Mouse (Mus musculus) large intestine, adult 2 months (tissue): Measurements from ENCODE around the gene Itfg1. TPM values are rescaled to one million over a fixed set of nuclear protein-coding genes. Genes with fewer than 3 reads are reported as not detected.
"Not testable (repeated sequence)": the region's sequence is repeated elsewhere in the genome, so short reads cannot be mapped to it uniquely, and the experiment has no call there.

Source experiments
- DNase-seq: peaks from one replicate; pipeline ENCODE4 v3.0.0-alpha.2; 2012; ENCODE audit warnings: low read depth, low spot score
- WGBS: fragments of 180-500 bp; shearing (Covaris S2); methylation state at CpG from one replicate; pipeline ENCODE4 v1.1.7; 2018; 5-methylcytosine and 5-hydroxymethylcytosine counted together
- polyA plus RNA-seq: library from polyadenylated mRNA; depleted of rRNA; stranded (reverse); fragments of >200 nt; gene quantifications from 2 replicates; pipeline ENCODE4 v1.2.3, GENCODE M21; 2012; rRNA removed

Gene Itfg1
- polyA plus RNA-seq, result 15.4 and 21.4 TPM in 2 replicates

DNA sequence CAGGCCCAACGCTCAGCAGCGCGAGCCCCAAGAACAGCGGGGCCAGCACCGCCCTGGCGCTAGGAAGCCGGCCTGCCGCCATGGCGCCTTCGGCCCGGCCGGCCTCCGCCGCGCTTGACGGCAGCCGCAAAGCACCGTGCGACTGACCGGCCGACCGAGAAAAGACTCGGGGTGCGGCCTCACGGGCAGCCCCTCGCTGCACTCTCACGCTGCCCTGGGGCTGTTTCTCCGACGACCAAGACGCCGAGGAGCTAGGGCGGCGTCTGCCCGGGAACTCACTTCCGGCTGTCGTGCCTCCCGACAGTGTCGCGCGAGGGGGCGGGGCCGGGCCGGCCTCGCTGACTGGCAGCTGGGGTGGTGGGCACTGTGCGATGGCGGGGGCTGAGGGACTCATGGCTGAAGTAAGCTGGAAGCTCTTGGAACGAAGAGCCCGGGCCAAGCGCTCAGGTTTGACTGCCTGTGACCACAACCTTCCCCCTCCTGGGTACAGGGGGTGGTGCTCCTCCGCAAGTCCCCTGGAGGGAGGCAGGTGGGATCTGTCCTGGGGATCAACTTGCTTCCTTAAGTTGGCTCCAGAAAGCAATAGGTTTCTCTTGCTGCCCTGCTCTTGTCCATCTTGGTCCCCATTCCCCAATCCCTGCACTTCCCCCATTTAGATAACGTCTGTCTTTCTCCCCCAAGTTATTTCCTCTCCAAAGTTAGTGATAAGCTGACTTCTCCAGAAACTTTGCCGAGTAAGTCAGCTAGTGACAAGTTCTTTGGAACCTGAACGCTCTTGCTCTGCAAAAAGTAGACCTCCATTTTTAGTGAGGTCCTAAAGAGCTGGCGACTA lies at the start of gene Itfg1, which contains the start of gene Phkb:
Gene Itfg1, minus strand, starts transcription at position 265 of the 832 bp plus-strand sequence.
Gene Phkb, plus strand, starts transcription at position 303 of the 832 bp plus-strand sequence.
- WGBS, result under 1% methylated on average over 54 of the region's 54 CpGs
- peak; percentile 39 for DNase-seq

DNA sequence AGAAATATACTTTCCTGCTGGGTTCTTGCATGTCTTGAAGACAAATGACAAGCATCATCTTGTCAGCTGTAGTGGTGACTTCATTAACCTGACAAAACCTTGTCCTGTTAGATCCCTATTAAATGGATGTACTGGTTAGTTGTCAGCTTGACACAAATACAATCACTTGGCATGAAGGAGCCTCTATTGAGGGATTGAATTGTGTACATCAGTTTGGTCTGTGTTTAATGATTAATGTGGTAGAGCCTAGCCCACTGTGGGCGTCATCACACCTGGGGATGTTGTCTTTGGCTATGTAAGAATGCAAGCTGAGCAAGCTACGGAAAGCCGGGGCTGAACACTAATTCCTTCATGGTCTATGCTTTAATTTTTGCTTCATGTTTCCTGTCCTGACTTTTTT lies 44.1 kb upstream of the Itfg1 start:
- WGBS, result 84% methylated on average over 3 of the region's 3 CpGs
- no peak for DNase-seq

DNA sequence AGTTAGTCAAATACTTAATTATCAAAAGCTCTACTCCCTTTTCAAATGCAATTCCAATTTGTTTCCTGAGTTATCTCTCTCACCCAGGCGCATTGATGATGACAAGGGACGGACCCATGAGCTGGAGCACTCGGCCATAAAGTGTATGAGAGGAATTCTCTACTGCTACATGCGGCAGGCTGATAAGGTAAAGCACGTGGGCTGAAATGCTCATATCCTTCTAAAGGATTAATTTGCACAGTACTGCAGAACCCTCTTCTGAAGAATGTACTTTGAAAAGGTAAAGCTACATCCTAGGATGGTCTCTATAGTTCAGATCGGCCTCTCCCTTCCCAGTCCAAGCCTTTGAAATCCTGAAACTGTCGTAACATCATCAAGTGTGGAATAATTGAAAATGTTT lies 38.9 kb upstream of the Itfg1 start:
- no peak for DNase-seq
- 96% methylated on average over 7 of the region's 7 CpGs for WGBS

DNA sequence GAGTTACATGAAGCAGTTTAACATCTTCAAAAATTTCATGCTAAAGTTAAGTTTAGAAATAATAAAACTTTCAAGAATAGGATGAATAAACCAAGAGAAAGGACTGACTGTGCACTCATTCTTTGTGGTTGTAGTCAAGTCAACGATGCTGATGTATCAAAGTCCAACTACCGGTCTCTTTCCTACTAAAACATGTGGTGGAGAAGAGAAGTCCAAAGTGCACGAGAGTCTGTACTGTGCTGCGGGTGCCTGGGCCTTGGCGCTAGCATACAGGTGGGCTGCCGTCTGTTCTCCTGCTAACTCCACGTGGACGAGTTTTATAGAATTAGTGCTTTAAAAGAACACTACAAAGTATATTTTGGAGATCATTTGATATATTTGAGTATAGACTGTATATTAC lies 37.3 kb upstream of the Itfg1 start:
- DNase-seq, result no peak
- 78% methylated on average over 8 of the region's 8 CpGs for WGBS

DNA sequence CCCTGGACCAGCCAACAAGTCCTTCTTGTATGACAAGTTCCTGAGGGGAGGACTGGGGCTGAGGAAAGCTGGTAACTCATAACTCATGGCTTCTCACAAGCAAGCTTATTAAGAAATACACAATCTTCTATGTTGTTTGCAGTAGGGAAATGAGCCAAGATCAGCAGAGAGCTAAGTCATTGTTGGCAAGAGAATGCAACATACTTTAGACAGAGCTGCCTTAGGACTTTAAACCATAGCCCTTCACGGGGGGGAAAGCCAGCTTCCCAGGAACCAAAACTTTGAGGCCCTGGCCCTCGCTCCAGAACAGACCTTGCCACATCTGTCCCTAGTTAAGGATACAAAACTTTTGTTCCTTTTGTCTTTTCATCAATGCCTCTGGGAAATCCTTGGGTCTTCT lies 30.9 kb upstream of the Itfg1 start:
- DNase-seq, result no peak
- 15% methylated on average over 2 of the region's 2 CpGs for WGBS

DNA sequence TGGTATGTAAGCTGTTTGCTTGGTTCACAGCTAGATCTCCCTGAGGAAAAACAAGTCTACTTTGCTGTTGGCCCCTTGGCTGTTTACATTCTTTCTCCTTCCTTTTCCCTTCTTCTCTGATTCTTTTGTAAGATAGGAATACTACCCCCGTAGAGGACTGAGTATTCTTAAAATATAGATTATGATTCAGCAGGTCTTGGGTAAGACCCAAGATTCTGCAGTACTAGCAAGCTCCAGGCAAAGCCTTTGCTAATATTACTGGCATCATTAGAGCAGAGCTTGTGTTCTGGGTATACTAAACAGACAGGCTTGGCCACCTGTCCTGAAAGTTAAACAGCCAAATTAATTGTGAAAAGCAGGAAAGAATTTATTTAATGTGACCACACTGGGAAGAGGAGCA lies 21.7 kb upstream of the Itfg1 start:
- 60% methylated on average over 1 of the region's 1 CpGs for WGBS
- no peak for DNase-seq

DNA sequence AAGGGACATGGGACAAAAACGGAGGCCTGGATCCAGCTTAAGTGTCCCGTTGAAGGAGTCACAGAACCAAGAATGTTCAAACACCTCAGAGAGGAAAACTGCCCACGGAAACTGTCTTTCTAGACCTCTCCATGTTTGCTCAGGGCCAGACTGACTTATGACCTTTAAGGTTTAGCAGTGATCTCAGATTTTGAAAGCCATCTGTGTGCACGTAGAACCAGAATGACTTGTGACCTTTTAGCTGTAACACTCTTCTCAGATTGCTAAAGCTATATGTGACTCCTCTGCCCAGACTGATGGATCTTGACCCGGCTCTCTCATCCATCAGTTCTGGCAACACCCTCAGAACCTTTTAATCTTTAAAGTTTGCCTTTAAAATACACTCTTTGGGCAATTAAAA lies 19.9 kb upstream of the Itfg1 start:
- 77% methylated on average over 5 of the region's 5 CpGs for WGBS
- DNase-seq, result no peak

DNA sequence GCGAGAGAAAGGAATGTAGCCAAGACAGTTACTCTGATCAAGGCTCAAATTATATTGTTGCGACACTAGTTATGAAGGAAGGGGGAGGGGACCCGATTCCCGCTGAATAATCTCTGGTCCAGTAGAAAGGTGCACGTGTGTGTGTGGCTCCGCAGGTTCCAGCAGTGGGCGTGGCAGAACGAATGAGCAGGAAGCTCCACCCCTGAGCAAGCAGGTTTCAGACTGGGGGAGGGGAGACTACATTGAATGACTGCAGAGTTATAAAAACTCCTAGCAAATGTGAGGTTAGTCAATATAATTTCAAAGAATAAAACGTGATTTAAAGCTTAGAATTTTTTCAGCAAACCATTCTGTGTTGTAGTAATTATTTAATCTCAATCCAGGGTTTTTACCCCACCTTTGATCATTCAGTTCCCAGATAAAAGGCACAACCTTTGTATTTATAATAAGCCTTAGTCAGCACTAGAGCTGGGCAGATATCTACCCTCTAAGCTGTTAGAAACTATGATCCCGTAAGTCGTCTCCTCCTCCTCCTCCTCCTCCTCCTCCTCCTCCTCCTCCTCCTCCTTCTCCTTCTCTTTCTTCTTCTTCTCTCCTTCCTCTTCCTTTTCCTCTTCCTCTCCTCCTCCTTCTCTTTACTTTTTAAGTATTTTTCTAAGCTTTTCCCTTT lies 16.6 kb upstream of the Itfg1 start:
- 23% methylated on average over 11 of the region's 11 CpGs for WGBS
- DNase-seq, result not testable (repeated sequence)

DNA sequence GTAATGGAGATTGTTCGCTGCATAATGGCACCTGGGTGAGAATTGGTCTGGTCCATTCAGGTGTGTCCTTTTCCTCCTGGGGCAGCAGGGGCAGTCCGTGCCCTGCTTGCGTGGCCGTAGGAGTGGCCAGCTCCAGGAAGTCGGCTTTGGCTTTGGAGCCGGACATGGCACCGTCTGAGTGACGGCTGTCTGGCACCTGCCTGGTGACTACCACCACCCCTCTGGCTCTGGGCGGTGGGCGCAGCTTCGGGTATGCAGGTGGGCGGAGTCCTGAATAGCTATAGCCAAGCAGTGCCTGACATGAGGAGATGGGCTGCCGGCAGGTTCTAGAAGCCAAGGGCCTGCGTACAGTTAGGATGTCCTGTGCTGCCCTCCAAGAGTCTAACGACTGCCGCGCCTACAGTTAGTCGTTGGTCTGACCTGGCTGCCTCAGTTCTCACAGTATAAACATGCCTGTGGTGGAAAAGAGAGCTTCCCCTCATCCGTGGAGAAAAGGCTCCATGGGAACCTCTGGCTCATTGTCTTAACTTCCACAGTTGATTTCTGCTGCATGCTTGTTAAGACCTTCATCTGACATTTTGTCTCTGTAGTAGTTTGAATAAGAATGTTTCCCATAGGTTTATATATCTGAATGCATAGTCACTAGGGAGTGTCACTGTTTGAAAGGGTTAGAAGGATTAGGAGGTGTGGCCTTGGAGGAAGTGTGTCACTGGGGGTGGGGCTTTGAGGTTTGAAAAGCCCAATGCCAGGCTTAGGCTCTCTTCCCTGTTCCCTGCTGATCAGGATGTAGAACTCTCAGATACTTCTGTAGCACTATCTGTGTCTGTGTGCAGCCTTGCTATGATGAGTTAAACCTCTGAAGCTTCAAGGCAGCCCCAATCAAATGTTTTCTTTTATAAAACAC lies 13.8 kb upstream of the Itfg1 start:
- 89% methylated on average over 19 of the region's 19 CpGs for WGBS

DNA sequence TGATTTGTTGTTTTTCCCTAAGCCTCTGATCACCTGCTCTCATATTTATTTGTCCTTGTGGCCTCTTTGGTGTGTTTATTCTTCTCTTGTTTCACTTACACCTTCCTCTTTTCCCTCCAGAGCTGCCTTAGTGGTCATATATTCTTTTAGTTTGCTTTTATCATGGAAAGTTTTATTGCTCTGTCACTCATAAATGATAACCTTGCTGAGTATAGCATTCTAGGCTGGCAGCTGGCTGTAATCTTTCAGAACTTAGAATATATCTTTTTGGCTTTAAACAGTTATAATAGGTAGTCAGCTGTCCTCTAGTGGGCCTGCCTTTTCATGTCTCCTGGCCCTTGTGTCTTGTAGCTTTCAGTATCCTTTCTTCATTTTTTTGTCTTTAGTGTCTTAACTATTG lies 5.2 kb upstream of the Itfg1 start:
- no peak for DNase-seq

More for the DNA sequence above, 13.8 kb upstream of the Itfg1 start:
- no peak for DNase-seq

DNA sequence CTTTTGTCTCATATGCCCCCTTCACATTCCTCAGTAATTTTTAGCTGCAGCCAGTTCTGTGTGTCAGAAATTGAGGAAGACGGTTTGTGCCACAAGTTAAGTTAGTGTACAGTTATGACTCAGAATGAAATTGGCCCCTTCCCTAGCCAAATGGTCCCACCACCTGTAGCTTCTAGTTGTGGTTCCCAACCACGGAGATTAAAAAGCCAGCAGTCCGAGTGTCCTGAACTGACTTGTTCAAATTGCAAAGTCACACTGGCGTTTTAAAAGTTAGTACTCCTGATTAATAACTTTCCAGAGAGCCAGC lies 721 bp upstream of the Itfg1 start:
- WGBS, result 2% methylated on average over 4 of the region's 4 CpGs

DNA sequence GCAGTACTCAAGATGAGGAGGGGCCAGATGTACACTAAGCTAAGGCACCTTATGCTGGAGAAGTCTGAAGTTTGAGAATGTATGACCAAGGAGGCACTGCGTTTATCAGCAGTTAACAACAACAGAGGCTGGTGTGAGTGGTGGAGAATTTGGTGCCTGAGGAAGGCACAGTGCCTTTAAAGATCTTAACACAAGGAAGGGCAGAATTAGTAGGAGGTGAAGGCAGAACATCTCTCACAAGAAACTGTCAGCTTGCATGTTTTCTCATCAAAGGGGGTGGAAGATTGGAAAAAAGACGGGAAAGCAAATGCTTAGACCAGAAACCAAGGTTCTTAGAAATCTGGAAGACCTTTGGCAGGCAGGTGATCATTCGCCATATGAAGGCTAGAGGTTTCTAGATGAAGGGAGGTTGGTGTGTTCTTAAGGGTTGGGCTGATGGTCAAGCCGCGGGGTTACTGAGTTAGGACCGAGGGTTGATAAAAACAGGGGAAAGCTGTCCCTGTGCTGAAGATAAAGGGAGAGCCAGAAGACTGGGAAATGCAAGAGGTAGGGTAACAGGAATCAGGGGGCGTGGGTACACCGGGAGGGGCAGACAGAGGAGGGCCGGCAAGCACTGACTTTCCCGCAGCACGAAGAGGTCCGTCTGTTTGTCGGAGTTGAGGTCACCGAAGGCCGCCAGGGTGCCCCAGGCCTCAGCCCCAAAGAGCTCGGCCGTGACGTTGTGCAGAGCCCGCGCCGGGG lies 635 bp downstream of the Itfg1 start:
- peak; percentile 11 for DNase-seq
- 2% methylated on average over 21 of the region's 21 CpGs for whole genome bisulfite sequencing

More for the DNA sequence above, 721 bp upstream of the Itfg1 start:
- DNase-seq, result no peak

DNA sequence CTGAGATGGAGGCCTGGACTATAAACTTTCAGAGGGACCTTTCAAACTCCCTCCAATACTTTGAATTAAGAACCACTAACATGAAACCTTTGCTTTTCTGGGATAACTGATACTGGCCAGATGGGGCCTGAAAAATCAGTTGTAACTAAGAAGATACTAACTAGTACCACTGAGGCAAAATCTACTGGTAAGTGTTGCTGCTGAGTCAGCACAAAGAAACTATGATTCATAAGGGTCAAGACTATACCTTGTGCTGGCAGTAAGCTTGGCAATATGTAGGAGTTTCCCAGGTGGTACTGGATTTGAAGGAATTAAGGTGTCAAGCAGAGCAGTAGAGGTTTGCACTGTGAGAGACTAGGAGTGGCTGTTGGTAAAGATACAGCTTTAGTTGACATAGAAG lies 27.1 kb downstream of the Itfg1 start:
- no peak for DNase-seq

DNA sequence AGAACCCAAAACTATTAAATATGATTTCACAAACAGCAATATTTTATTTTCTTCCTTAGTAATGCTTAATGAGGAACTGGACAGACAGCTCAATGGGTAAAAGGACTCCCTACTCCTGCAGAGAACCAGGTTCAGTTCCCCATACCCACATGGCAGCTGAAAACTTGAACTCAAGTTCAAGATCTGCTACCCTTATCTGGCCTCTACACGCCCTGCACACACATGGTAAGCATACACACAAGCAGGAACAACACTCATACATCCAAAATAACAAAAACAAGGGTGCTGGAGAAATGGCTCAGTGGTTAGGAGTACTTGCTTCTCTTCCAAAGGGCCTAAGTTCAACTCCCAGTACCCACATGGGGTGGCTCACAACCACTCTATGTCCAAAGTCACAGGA lies 39.3 kb downstream of the Itfg1 start:
- DNase-seq, result no peak
- 90% methylated on average over 1 of the region's 1 CpGs for WGBS

DNA sequence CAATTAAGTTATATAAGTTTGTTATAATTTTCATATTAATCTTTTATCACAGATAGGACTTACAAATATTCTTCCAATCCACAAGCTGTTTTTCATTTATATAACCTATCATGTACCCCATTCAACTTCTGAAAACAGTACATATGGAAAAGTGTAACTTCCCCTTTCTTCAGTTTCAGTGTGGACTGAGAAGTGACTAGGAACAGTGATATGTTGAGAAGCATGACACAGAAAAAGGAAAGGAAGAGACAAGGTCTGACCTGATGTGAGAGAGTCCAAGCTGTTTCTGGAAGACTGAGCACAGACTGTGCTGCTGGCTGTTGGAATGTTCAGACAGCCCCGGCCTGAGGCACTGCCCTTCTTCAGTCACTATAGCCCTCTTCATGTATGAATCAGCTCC lies 40.6 kb downstream of the Itfg1 start:
- DNase-seq, result no peak
- 100% methylated on average over 1 of the region's 1 CpGs for WGBS

DNA sequence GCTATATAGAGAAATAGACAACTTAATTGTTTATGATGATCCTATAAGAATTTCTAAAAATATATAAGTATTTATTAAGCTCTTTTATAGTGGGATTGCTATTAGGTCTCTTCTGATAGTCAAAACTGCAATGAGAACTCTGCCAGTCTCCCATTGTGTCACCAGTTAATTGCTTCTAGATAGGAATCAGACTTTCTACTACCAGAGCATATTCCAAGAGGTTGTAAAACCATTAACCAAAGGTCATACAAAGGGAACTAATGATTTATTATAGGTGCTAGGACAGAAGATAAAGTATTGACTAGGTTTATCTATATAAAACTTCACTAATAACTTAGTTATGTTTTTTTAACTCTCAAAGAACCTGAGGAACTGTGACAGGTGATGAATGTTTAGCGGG lies 44.3 kb downstream of the Itfg1 start:
- not testable (repeated sequence) for DNase-seq
- 76% methylated on average over 1 of the region's 1 CpGs for WGBS

DNA sequence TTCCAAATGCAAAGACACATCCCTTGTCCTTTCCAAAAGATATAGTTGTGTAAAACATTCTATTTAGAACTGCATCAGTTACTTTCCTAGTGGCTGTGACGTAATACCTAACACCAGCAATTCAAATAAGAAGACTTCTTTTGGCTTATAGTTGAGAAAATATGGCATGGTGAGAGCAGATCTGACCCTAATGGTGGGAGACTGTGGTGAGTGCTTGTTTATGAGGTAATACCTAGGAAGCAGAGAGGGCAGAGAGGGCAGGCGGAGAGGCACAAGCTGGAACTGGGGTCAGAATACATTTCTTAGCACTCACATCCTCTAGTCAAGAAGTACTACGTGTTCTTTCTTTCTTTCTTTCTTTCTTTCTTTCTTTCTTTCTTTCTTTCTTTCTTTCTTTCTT lies 52.4 kb downstream of the Itfg1 start:
- no peak for DNase-seq
- 96% methylated on average over 3 of the region's 3 CpGs for WGBS

DNA sequence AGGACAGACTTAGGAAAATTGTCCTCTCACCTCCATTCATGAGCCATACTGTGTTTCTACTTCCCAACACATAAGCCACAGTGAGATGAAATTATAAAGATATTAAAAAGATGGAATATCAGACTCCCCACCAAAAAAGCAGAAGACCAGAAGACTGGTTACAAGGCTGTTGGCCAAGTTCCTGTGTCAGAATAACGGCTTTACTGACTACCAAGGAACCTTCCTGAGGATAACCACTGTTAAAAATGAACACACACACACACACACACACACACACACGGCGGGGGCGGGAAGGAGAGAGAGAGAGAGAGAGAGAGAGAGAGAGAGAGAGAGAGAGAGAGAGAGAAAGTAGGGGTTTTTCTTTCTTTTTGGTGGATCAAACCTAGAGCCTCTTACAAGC lies 52.8 kb downstream of the Itfg1 start:
- no peak for DNase-seq
- 91% methylated on average over 3 of the region's 4 CpGs for WGBS

DNA sequence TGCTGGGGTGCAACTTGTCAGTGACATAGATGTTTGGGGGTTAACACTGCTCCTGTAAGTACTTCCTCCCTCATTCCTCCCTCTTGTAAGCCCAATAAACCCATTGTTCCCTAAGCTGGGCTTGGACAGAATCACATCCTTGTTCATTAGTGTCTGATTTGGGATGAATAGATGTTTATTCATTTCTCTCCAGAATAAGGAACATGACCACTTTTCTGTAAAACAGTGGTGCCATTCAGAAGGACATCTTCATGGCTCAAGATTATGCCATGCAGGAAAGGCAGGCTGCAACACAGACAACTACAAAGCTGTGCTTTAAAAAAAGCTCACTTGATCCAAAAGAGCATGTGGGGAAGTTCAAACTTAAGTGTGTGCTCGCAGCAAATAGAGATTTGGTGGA lies 55.2 kb downstream of the Itfg1 start:
- 79% methylated on average over 1 of the region's 1 CpGs for WGBS
- DNase-seq, result no peak

DNA sequence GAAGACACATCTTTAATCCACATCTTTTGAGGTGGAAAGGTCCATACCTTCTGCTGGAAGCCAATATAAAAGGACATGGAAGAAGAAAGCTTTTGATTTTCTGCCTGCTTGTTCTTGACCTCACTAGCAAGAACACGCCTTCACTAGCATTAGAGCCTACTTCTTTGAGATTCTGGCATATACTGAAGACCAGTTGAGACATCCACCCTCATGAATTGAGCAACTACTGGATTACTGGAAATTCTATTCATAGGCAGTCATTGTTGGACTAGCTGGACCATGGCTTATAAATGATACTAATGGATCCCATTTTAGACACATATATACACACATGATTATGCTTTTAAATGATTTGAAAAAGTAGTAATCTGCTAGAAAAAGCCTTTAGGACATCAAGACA lies 56.9 kb downstream of the Itfg1 start:
- 98% methylated on average over 1 of the region's 1 CpGs for WGBS
- no peak for DNase-seq
